Mouse (Mus musculus): Measurements from ENCODE around the gene Ak5. TPM values are rescaled to one million over a fixed set of nuclear protein-coding genes. Genes with fewer than 3 reads are reported as not detected.
"Not testable (repeated sequence)": the region's sequence is repeated elsewhere in the genome, so short reads cannot be mapped to it uniquely, and the experiment has no call there.

Ak5 gene
- total RNA-seq, 4 experiments from 2014 or later: 0.11 to 0.25 TPM; not detected in 2

- DNase-seq (ENCODE audit: low spot score): peak; percentile 54
These were observed 190.2 kb downstream of the Ak5 start for GRCm38 (mm10) chr3:152477796-152478527.

GRCm38 (mm10) chr3:152475894-152476293 is 192.3 kb downstream of the Ak5 start:
- DNase-seq (ENCODE audit: low spot score): no peak

GRCm38 (mm10) chr3:152475278-152475669 is 192.9 kb downstream of the Ak5 start:
- no peak for DNase-seq (ENCODE audit: low spot score)

GRCm38 (mm10) chr3:152474582-152475277 is 193.4 kb downstream of the Ak5 start:
- DNase-seq (ENCODE audit: low spot score): no peak

GRCm38 (mm10) chr3:152472676-152473075 is 195.5 kb downstream of the Ak5 start:
- DNase-seq (ENCODE audit: low spot score): no peak

- DNase-seq (ENCODE audit: low spot score): no peak
These were observed 197.8 kb downstream of the Ak5 start for GRCm38 (mm10) chr3:152470347-152470746.

- DNase-seq (ENCODE audit: low spot score): peak; percentile 29
These were observed 198.5 kb downstream of the Ak5 start for GRCm38 (mm10) chr3:152469423-152470200.

GRCm38 (mm10) chr3:152468569-152469041 is 199.6 kb downstream of the Ak5 start:
- no peak for DNase-seq (ENCODE audit: low spot score)

GRCm38 (mm10) chr3:152468032-152468431 is 200.1 kb downstream of the Ak5 start:
- no peak for DNase-seq (ENCODE audit: low spot score)

GRCm38 (mm10) chr3:152467312-152467711 is 200.8 kb downstream of the Ak5 start:
- no peak for DNase-seq (ENCODE audit: low spot score)

- DNase-seq (ENCODE audit: low spot score): no peak
These were observed 201.3 kb downstream of the Ak5 start for GRCm38 (mm10) chr3:152466849-152467248.

- DNase-seq (ENCODE audit: low spot score): no peak
These were observed 202.8 kb downstream of the Ak5 start for GRCm38 (mm10) chr3:152465338-152465737.

- DNase-seq (ENCODE audit: low spot score): no peak
These were observed 203.7 kb downstream of the Ak5 start for GRCm38 (mm10) chr3:152464462-152464861.

GRCm38 (mm10) chr3:152462900-152463299 is 205.3 kb downstream of the Ak5 start:
- no peak for DNase-seq (ENCODE audit: low spot score)

- DNase-seq (ENCODE audit: low spot score): no peak
These were observed 206.1 kb downstream of the Ak5 start for GRCm38 (mm10) chr3:152462038-152462547.

- DNase-seq (ENCODE audit: low spot score): no peak
These were observed 207.4 kb downstream of the Ak5 start for GRCm38 (mm10) chr3:152460802-152461201.

GRCm38 (mm10) chr3:152458875-152459274 is 209.3 kb downstream of the Ak5 start:
- not testable (repeated sequence) for DNase-seq (ENCODE audit: low spot score)

GRCm38 (mm10) chr3:152457308-152458035 is 210.7 kb downstream of the Ak5 start:
- DNase-seq (ENCODE audit: low spot score): no peak

GRCm38 (mm10) chr3:152453163-152453562 is 215.0 kb downstream of the Ak5 start:
- no peak for DNase-seq (ENCODE audit: low spot score)

GRCm38 (mm10) chr3:152446966-152447365 is 221.2 kb downstream of the Ak5 start:
- no peak for DNase-seq (ENCODE audit: low spot score)

GRCm38 (mm10) chr3:152444114-152444513 is 224.0 kb downstream of the Ak5 start:
- no peak for DNase-seq (ENCODE audit: low spot score)
